Mouse (Mus musculus): Measurements from ENCODE around the gene Slc22a12. TPM values are rescaled to one million over a fixed set of nuclear protein-coding genes. Genes with fewer than 3 reads are reported as not detected.

Slc22a12 gene
- polyA plus RNA-seq (2012; rRNA removed) = 0.08 and 0.17 TPM in 2 replicates

DNA sequence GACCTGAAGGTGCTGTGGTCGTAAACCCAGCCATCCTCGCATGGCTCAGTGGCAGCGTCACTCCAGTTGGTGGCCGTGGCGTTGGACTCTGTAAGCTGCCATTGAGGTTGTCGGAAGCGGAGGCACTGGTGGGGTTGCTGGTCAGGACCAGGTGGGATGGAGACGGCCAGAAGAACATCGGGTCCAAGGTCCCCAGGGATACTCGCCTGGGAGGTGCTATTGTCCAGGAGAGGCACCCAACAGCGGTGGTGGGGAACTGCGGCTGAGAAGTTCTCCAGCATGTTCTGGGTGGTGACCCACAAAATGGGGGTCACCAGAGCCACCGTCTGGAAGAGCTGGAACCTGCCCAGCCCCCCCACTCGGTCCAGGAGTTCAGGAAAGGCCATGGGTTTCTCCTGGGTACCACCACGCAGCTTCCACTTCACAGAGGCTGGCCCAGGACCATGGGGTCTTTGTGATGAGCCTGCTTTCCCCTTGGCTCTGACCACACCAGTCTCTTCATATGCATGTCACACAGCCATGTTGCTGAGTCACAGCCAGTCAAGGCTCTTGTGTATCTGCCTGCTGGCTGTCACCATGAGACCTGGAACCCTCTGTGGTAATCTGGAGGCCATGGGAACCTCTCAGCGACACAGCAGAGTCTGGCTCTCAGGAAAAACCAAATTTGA lies at the start of gene Slc22a12:
Gene Slc22a12, minus strand, starts transcription at position 666 of the 668 bp plus-strand sequence.

Other genes with a start within 250 kb of the Slc22a12 start
- 3.8 and 3.9 TPM in 2 replicates for gene Cdc42bpg, start 236.6 kb downstream of the Slc22a12 start, polyA plus RNA-seq (2012; rRNA removed)
- 94.3 and 100.0 TPM in 2 replicates for gene Men1, start 208.1 kb downstream of the Slc22a12 start, polyA plus RNA-seq (2012; rRNA removed)
- 137 and 144 TPM in 2 replicates for gene Map4k2, start 201.9 kb downstream of the Slc22a12 start, polyA plus RNA-seq (2012; rRNA removed)
- gene Sf1, start 179.3 kb downstream of the Slc22a12 start, polyA plus RNA-seq (2012; rRNA removed) = 105 and 134 TPM in 2 replicates
- 4.8 and 13.2 TPM in 2 replicates for gene Pygm, start 158.6 kb downstream of the Slc22a12 start, polyA plus RNA-seq (2012; rRNA removed)
- 182 and 184 TPM in 2 replicates for gene Rasgrp2, start 143.7 kb downstream of the Slc22a12 start, polyA plus RNA-seq (2012; rRNA removed)
- 226 and 258 TPM in 2 replicates for gene Nrxn2, start 124.3 kb downstream of the Slc22a12 start, polyA plus RNA-seq (2012; rRNA removed)